Mouse (Mus musculus): ENCODE results near the gene Cnpy1. TPM values are rescaled to one million over a fixed set of nuclear protein-coding genes. Genes with fewer than 3 reads are reported as not detected.

Gene Cnpy1
- polyA plus RNA-seq, 1 experiment from 2014 or later: 1.2 TPM

DNA sequence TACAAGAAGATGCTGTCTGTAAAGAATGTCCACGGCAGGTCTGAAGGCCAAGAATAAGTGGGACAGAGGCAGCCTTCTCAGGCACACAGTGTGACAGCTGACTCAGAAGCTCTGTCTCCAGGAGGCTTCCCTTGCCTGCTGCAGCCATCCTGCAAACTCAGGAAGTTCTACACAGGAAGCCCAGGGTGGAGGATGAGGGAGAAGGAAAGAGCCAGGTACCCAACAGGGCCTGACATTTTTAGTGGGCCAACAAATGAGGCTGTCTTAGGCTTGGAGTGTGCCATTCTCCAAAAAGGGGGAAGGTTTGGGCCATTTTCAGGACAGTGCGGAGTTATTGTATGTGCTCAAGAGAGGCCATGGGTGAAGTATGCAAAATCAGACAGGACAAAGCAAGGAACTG, 7.9 kb downstream of the Cnpy1 start:
- Histone ChIP-seq H3K27ac (replicated peaks) (no peak overlapping the region), H3K27me3 (no peaks in the 10 kb centered on the region), H3K4me2 (replicated peaks) (no peak overlapping the region), H3K4me1 (no peaks in the 10 kb centered on the region), H3K4me3 (no peak overlapping the region), H3K36me3 (no peaks in the 10 kb centered on the region), H3K9me3 (no peaks in the 10 kb centered on the region), H3K9ac (replicated peaks) (no peak overlapping the region)
- WGBS: 82% methylated on average over 2 of the region's 2 CpGs
- ATAC-seq (replicated peaks): no peak

DNA sequence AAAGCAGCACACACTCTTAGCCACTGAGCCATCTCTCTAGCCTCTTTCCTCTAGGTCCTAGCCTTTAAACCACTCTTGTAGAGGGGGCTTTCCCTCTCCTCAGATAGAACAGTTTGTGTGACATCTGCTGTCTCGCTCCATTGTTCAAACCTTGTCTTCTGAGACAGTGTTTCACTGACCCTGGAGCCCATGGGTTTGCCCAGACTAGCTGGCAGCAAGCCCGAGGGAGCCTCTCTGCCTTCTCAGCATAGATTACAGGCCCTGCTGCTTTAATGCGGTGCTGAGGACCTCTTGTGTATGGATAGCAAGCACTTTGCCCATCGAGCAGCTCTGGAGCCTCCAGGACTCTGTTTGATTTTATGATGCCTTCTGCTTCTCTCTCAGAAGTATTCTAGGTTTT, 8.6 kb downstream of the Cnpy1 start:
- no peaks in the 10 kb centered on the region for H3K4me1 ChIP-seq
- no peak overlapping the region for H3K4me2 ChIP-seq (replicated peaks)
- H3K9me3 ChIP-seq: no peaks in the 10 kb centered on the region
- H3K27me3 ChIP-seq: no peaks in the 10 kb centered on the region
- 35% methylated on average over 4 of the region's 4 CpGs for WGBS
- no peak overlapping the region for H3K9ac ChIP-seq (replicated peaks)
- H3K27ac ChIP-seq (replicated peaks): no peak overlapping the region
- H3K4me3 ChIP-seq: no peak overlapping the region
- no peaks in the 10 kb centered on the region for H3K36me3 ChIP-seq
- ATAC-seq (replicated peaks): no peak

DNA sequence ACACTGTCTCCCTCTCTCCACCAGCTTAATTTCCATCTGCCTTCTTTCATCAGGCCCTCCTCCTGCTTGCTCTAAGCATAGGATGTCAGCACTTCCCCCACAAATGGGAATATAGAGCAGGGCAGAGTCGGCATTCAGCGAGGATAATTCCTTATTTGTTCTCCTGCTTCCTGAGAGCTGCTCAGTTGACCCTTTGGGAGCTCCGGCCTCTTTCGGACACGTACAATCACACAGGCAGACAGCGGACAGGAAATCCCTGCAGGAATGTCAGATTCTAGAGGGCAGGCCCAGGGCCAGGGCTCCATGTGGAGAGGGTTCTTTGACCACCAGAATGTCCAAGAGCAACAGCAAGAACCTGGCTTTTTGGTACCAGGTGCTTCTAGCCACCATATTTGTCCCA, 9.5 kb downstream of the Cnpy1 start:
- Histone ChIP-seq H3K4me1 (no peaks in the 10 kb centered on the region), H3K9ac (replicated peaks) (no peak overlapping the region), H3K27ac (replicated peaks) (no peak overlapping the region), H3K36me3 (no peaks in the 10 kb centered on the region), H3K4me3 (no peak overlapping the region), H3K9me3 (no peaks in the 10 kb centered on the region), H3K27me3 (no peaks in the 10 kb centered on the region), H3K4me2 (replicated peaks) (no peak overlapping the region)
- no peak for ATAC-seq (replicated peaks)
- 9% methylated on average over 6 of the region's 6 CpGs for whole genome bisulfite sequencing

DNA sequence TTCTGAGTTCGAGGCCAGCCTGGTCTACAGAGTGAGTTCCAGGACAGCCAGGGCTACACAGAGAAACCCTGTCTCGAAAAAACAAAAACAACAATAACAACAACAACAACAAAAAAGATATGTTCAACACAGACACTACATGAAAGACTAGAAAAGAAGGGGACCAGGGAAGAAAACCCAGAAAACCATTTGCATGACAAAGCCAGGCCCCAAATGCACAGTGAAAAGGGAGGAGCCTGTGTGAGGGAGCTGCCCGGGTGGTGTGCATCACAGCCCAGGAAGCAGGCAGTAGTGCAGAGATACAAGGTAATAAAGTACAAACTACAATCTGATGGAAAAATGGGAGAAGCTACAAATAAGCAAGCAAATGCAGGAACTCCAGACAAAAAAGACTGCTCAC, 13.5 kb downstream of the Cnpy1 start:
- Histone ChIP-seq H3K4me1 (no peaks in the 10 kb centered on the region), H3K4me2 (replicated peaks) (no peak overlapping the region), H3K36me3 (no peaks in the 10 kb centered on the region), H3K4me3 (no peak overlapping the region), H3K27ac (replicated peaks) (no peak overlapping the region), H3K9ac (replicated peaks) (no peak overlapping the region), H3K27me3 (no peaks in the 10 kb centered on the region), H3K9me3 (no peaks in the 10 kb centered on the region)
- WGBS: 56% methylated on average over 3 of the region's 3 CpGs
- no peak for ATAC-seq (replicated peaks)

DNA sequence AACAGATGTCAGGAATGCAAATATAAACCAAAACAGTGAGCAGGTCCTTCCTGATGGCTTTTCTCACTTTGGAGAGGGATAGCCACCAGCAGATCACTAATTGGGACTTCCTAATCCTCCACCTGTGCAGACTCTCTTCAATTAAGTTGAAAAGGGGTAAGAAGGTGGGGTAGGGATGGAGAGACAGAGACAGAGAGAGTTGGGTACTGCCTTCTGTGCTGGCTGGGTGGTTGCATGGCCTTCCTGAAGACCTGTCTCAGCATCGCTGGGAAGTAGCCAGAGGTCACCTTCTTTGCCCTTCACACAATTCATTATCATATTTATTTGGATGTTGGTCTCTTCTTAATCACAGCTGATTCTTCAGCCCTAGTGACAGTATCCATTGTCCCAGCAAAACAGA, 26.0 kb downstream of the Cnpy1 start:
- no peak for ATAC-seq (replicated peaks)
- Histone ChIP-seq H3K4me2 (replicated peaks) (no peak overlapping the region), H3K36me3 (no peaks in the 10 kb centered on the region), H3K4me1 (no peaks in the 10 kb centered on the region), H3K9me3 (no peaks in the 10 kb centered on the region), H3K9ac (replicated peaks) (no peak overlapping the region), H3K4me3 (no peak overlapping the region), H3K27me3 (peaks cover 4% of the 10 kb centered on the region; the same call in 1 of the 2 replicates), H3K27ac (replicated peaks) (no peak overlapping the region)
- 79% methylated on average over 1 of the region's 1 CpGs for WGBS

DNA sequence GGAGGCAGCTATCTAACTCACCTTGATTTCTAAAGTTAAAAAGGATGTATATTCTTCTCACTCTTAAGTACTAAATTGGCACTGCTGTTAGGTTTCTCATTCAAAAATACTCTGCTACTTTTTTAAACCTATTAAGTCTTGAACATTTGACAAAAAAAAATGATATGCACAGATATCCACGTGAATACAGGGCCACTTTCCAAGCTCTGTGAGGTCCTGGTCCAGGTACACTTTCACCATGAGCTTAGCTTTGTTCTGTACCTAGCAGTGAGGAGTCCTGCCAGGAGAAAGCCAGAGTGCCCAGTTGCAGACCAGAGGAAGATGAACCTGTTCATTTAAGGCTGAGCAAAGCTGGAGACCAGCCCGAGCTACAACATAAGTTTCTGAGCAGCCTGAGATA, 32.2 kb downstream of the Cnpy1 start:
- peaks cover 15% of the 10 kb centered on the region for H3K4me1 ChIP-seq
- H3K36me3 ChIP-seq: no peaks in the 10 kb centered on the region
- H3K4me3 ChIP-seq: no peak overlapping the region
- peaks cover 58% of the 10 kb centered on the region for H3K27me3 ChIP-seq
- H3K27ac ChIP-seq (replicated peaks): no peak overlapping the region
- H3K9ac ChIP-seq (replicated peaks): no peak overlapping the region
- WGBS: 60% methylated on average over 2 of the region's 2 CpGs
- H3K9me3 ChIP-seq: no peaks in the 10 kb centered on the region
- H3K4me2 ChIP-seq (replicated peaks): no peak overlapping the region
- no peak for ATAC-seq (replicated peaks)

DNA sequence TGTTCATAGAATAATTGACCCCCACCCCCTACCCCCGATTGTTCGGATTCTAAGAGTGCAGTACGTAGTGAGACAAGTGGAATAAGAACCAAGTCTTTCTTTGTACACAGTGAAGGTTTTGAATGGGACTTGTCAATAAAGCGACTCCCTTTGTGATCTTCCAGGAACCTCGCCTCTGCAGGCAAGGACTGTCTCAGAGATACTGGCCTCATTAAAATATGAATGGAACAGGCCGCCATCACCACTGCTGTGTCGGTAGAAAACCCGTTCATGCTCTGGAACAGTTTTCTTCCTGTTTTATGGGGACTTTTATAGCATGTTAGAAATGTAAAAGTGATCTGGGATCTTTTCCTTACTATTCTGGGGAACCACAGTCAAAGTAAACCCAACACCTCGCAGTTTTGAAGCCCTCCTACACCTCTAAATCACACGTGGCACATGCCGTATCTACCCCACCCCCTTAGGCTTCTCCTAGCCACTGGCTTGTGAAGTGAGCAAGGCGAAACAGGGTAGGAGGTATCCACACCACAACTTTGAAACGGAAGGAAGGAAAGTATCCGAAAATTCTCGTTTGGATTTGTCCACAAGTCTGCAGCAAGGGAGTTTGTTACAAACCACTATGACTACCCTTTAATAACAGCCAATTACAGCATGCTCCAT, 33.8 kb downstream of the Cnpy1 start:
- no peak overlapping the region for H3K9ac ChIP-seq (replicated peaks)
- H3K4me3 ChIP-seq: no peak overlapping the region
- 1% methylated on average over 15 of the region's 15 CpGs for WGBS
- H3K36me3 ChIP-seq: no peaks in the 10 kb centered on the region
- ATAC-seq (replicated peaks): peak; percentile 51; the same call in 1 of the 2 replicates
- no peak overlapping the region for H3K27ac ChIP-seq (replicated peaks)
- H3K4me1 ChIP-seq: peaks cover 15% of the 10 kb centered on the region
- H3K9me3 ChIP-seq: no peaks in the 10 kb centered on the region
- peaks cover 72% of the 10 kb centered on the region for H3K27me3 ChIP-seq
- no peak overlapping the region for H3K4me2 ChIP-seq (replicated peaks)

DNA sequence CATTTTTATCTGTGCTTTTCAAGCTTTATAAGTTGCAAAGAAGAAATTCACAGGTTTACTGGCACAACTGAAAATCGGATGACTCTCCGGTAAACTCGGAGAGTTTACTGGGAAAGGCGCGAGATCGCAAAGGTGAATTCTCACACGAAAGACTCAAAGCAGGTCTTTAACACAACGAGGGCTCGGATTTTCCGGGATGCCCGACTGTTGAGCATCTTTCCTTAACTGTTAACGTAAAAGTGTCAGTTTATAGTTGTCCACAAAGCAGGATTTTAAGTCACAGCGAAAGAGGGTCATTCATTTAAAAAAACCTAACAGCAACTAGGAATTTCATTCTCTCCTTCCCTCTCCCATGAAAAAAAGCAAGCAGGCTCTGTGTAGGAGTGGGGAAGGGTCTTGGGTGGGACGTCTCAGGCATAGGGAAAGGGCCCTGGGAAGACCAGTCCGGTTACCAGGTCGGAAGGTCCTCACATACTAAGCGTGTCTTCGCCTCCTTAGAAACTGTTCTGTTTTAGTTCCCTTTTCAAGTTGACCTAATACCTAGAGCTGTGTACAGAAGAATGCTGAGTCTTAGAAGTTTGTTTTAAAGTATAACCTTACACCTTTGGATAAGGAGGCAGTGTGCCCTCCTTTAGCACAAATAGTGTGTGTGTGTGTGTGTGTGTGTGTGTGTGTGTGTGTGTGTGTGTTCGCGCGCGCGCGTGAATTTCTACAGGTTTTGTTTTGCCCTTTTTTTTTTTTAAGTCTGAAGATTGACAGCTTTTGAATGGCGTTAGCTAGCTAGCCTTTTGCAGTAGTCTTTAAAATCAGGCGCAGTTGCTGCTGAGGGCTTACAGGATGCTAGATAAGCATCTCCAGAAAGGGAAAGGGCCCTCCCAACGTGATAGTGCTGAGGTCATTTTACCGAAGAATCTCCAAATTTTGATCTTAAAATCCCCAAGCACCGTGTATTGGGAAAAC, 34.7 kb downstream of the Cnpy1 start:
- Histone ChIP-seq H3K4me2 (replicated peaks) (peak overlapping the region; percentile 59; the same call in 1 of the 2 replicates), H3K27ac (replicated peaks) (no peak overlapping the region), H3K4me1 (peaks cover 15% of the 10 kb centered on the region), H3K4me3 (peak overlapping the region; percentile 35; the same call in 1 of the 2 replicates), H3K27me3 (peaks cover 81% of the 10 kb centered on the region), H3K36me3 (no peaks in the 10 kb centered on the region), H3K9ac (replicated peaks) (no peak overlapping the region), H3K9me3 (no peaks in the 10 kb centered on the region)
- WGBS: under 1% methylated on average over 29 of the region's 29 CpGs
- no peak for ATAC-seq (replicated peaks)

DNA sequence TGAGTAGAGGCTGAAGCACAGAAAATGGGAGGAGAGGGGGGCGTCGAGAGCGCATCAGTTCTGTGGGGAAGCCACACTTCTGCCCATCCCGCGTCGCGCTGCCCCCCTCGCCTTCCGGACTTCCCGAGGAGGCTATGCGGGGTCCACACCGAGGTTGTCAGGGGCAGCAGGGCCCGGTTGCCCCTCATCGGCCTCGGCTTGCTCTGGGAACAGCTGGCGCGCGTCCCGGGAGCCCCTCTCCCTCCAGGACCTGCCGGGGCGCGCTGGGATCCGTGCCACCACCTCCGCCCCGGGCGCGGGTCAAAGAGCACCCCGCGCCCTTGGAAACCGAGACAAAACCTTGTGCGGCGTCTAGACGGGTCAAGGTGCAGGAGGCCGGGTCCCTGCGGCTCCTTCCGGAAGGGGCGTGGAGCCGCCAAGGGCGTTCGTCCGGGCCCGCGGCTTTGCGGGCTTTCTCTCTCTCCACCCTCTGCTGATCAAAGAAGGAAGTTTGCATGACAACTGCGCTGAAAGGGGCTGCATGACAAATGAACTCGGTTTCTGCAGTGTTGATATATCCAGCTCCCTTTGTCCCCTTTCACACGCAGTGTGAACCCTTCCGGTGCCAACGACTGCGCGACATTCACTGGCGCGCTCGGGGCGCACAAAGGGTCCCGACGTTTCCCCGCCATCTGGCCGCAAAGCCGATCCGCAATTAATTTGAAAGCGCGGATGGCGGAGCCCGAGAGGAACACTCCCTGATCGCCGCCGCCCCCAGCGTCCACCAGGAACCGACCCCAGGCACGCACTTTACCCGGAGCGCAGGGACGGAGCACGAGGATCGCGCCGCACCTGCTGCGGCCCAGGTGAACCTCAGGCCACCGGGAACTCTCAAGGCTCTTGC, 35.8 kb downstream of the Cnpy1 start:
- WGBS: 1% methylated on average over 80 of the region's 80 CpGs
- Histone ChIP-seq H3K36me3 (no peaks in the 10 kb centered on the region), H3K4me2 (replicated peaks) (peak overlapping the region; percentile 59), H3K9ac (replicated peaks) (peak overlapping the region; percentile 27; the same call in 1 of the 2 replicates), H3K4me1 (peaks cover 15% of the 10 kb centered on the region), H3K9me3 (no peaks in the 10 kb centered on the region), H3K4me3 (peak overlapping the region; percentile 35), H3K27ac (replicated peaks) (no peak overlapping the region), H3K27me3 (peaks cover 88% of the 10 kb centered on the region)
- ATAC-seq (replicated peaks): peak; percentile 76

DNA sequence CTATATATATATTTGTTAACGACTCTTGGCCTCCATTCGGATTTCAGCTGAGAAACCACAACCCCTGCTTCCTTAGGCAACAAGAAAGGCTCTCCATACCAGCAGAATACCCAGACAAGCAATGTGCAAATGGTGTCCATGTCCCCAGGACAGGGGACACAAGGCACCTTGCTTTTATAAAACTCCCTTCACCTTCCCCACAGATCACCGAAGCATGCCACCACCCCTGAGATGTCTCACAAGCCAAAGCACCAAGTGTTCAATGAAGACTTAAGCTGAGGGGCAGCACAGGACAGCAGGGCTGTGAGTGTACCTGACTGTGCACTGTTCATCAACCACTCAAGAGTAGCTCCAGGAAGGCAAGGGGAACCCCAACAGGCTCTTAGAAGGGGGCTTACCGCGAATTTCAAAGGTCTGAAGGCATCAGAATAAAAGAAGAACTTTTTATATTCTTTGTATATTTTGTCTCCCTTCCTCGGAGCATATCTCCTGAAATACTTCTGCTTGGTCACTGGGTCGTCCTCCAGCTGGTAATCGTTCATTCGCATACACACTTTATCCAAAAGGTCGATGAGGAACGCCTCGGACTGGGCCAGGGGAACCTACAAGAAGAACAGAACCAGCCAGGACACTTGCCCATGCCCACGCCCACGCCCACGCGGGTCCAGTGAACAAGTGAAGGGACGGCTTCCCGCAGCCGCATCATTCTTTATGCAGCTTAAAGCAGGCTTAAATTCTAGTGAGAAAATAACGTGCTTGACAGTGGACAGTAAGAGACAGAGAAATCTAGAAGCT, 36.7 kb downstream of the Cnpy1 start:
- no peak for ATAC-seq (replicated peaks)
- Histone ChIP-seq H3K27me3 (peaks cover 88% of the 10 kb centered on the region), H3K4me3 (peak overlapping the region; percentile 35), H3K9me3 (no peaks in the 10 kb centered on the region), H3K36me3 (no peaks in the 10 kb centered on the region), H3K27ac (replicated peaks) (no peak overlapping the region), H3K9ac (replicated peaks) (no peak overlapping the region), H3K4me1 (peaks cover 15% of the 10 kb centered on the region), H3K4me2 (replicated peaks) (peak overlapping the region; percentile 59; the same call in 1 of the 2 replicates)
- WGBS: 12% methylated on average over 20 of the region's 20 CpGs

DNA sequence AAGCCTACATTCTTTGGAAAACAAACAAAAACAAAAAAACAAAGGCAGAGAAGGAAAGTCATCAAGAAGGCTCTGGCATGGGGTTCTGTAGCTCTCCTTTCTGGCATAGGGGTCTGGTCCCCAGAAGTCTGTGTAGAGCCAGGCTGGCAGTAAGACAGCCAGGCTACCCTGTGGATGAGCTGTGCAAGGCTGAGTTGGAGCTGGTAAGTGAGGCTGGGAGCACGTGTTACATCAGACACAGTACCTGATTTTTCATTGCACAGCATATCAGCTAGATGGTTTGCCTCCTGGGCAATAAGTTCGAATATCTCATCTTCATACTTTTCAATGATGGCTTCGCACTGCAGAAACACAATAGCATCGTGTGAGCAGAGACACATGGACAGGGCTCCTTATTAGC, 38.6 kb downstream of the Cnpy1 start:
- H3K9ac ChIP-seq (replicated peaks): no peak overlapping the region
- no peak overlapping the region for H3K4me3 ChIP-seq
- peaks cover 89% of the 10 kb centered on the region for H3K27me3 ChIP-seq
- H3K27ac ChIP-seq (replicated peaks): no peak overlapping the region
- ATAC-seq (replicated peaks): no peak
- no peaks in the 10 kb centered on the region for H3K9me3 ChIP-seq
- H3K4me2 ChIP-seq (replicated peaks): no peak overlapping the region
- H3K4me1 ChIP-seq: peaks cover 15% of the 10 kb centered on the region
- H3K36me3 ChIP-seq: no peaks in the 10 kb centered on the region
- WGBS: 56% methylated on average over 4 of the region's 4 CpGs

All from forebrain, embryonic 15.5 days (tissue).